Mouse (Mus musculus): ENCODE results near the gene Itpkb. TPM values are rescaled to one million over a fixed set of nuclear protein-coding genes. Genes with fewer than 3 reads are reported as not detected.

Gene Itpkb
- total RNA-seq, 1 experiment: 3.3 TPM

DNA sequence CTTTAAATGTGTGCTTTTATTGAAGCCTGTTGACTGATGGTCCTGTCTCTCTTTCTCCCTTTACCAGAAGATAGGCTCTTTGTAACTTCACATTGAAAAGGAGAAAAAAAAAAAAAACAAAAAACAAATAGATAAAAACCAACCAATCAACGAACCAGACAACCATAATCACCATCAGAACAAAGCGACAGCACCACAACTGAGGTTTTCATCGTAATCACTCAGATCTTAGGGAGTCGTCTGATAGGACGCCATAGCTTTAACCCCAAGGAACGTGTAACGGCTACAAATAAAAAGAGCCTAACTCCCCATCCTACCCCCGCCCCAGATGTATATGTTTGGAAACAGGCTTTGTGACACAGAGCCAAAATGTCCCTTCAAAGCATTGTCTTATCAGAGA is 8.1 kb downstream of the Itpkb start:
- Histone ChIP-seq H3K9me3 (ENCODE audit: control insufficient read depth, insufficient read depth, low read depth, low read length) (no peaks in the 10 kb centered on the region), H3K4me1 (ENCODE audit: control insufficient read depth in 2 of 2, insufficient read depth in 2 of 2, low read length in 2 of 2, poor library complexity in 1 of 2) (no peaks in the 10 kb centered on the region), H3K27ac (ENCODE audit: insufficient read depth, low read depth, low read length, poor library complexity, severe bottlenecking) (no peak overlapping the region), H3K4me3 (ENCODE audit: insufficient read depth in 1 of 2, low read depth in 1 of 2, low read length in 2 of 2, poor library complexity in 1 of 2, severe bottlenecking in 1 of 2) (no peak overlapping the region), H3K36me3 (ENCODE audit: control insufficient read depth, insufficient read depth, low read length, poor library complexity, severe bottlenecking) (no peaks in the 10 kb centered on the region), H3K9ac (ENCODE audit: insufficient read depth, low read depth, low read length, poor library complexity, severe bottlenecking) (no peak overlapping the region)
- in situ Hi-C loops (cut with MboI; ENCODE audit: low sequenced_read_pairs in 2 of 2, unreplicated experiment in 2 of 2): no loop called here
- no peak for DNase-seq (ENCODE audit: low read depth, low spot score)
- TF ChIP-seq ZNF384 (IDR thresholded peaks at IDR 0.05; ENCODE audit: low read depth, low read length) (no peak), ZC3H11A (IDR thresholded peaks at IDR 0.05; ENCODE audit: borderline replicate concordance, low read depth, low read length) (no peak), CHD2 (IDR thresholded peaks at IDR 0.05; ENCODE audit: low read depth, low read length) (no peak), HCFC1 (IDR thresholded peaks at IDR 0.05; ENCODE audit: borderline replicate concordance, insufficient read depth, low read length) (no peak), MAFK (IDR thresholded peaks at IDR 0.05; ENCODE audit: insufficient read depth, low read depth, low read length) (no peak)

- TF ChIP-seq ZC3H11A (IDR thresholded peaks at IDR 0.05; ENCODE audit: borderline replicate concordance, low read depth, low read length) (no peak), CHD2 (IDR thresholded peaks at IDR 0.05; ENCODE audit: low read depth, low read length) (no peak)
- Histone ChIP-seq H3K4me1 (ENCODE audit: control insufficient read depth in 2 of 2, insufficient read depth in 2 of 2, low read length in 2 of 2, poor library complexity in 1 of 2) (no peaks in the 10 kb centered on the region), H3K9me3 (ENCODE audit: control insufficient read depth, insufficient read depth, low read depth, low read length) (no peaks in the 10 kb centered on the region), H3K27ac (ENCODE audit: insufficient read depth, low read depth, low read length, poor library complexity, severe bottlenecking) (no peak overlapping the region), H3K36me3 (ENCODE audit: control insufficient read depth, insufficient read depth, low read length, poor library complexity, severe bottlenecking) (no peaks in the 10 kb centered on the region), H3K4me3 (ENCODE audit: insufficient read depth in 1 of 2, low read depth in 1 of 2, low read length in 2 of 2, poor library complexity in 1 of 2, severe bottlenecking in 1 of 2) (no peak overlapping the region), H3K9ac (ENCODE audit: insufficient read depth, low read depth, low read length, poor library complexity, severe bottlenecking) (no peak overlapping the region)
- DNase-seq (ENCODE audit: low read depth, low spot score): no peak
- in situ Hi-C loops (cut with MboI; ENCODE audit: low sequenced_read_pairs in 2 of 2, unreplicated experiment in 2 of 2): no loop called here
Observed at GRCm38 (mm10) chr1:180339143-180339542, 8.9 kb downstream of the Itpkb start.

GRCm38 (mm10) chr1:180342944-180343343 is 12.7 kb downstream of the Itpkb start:
- Histone ChIP-seq H3K4me3 (ENCODE audit: insufficient read depth in 1 of 2, low read depth in 1 of 2, low read length in 2 of 2, poor library complexity in 1 of 2, severe bottlenecking in 1 of 2) (no peak overlapping the region), H3K9me3 (ENCODE audit: control insufficient read depth, insufficient read depth, low read depth, low read length) (no peaks in the 10 kb centered on the region), H3K36me3 (ENCODE audit: control insufficient read depth, insufficient read depth, low read length, poor library complexity, severe bottlenecking) (no peaks in the 10 kb centered on the region), H3K9ac (ENCODE audit: insufficient read depth, low read depth, low read length, poor library complexity, severe bottlenecking) (no peak overlapping the region), H3K27ac (ENCODE audit: insufficient read depth, low read depth, low read length, poor library complexity, severe bottlenecking) (no peak overlapping the region), H3K4me1 (ENCODE audit: control insufficient read depth in 2 of 2, insufficient read depth in 2 of 2, low read length in 2 of 2, poor library complexity in 1 of 2) (no peaks in the 10 kb centered on the region)
- DNase-seq (ENCODE audit: low read depth, low spot score): no peak
- in situ Hi-C loops (cut with MboI; ENCODE audit: low sequenced_read_pairs in 2 of 2, unreplicated experiment in 2 of 2): no loop called here
- TF ChIP-seq ZC3H11A (IDR thresholded peaks at IDR 0.05; ENCODE audit: borderline replicate concordance, low read depth, low read length): no peak
- no peak for TF ChIP-seq HCFC1 (IDR thresholded peaks at IDR 0.05; ENCODE audit: borderline replicate concordance, insufficient read depth, low read length)
- no peak for TF ChIP-seq MAFK (IDR thresholded peaks at IDR 0.05; ENCODE audit: insufficient read depth, low read depth, low read length)
- no peak for TF ChIP-seq CHD2 (IDR thresholded peaks at IDR 0.05; ENCODE audit: low read depth, low read length)
- no peak for TF ChIP-seq ZNF384 (IDR thresholded peaks at IDR 0.05; ENCODE audit: low read depth, low read length)

GRCm38 (mm10) chr1:180343434-180344210 is 13.3 kb downstream of the Itpkb start:
- no peak for DNase-seq (ENCODE audit: low read depth, low spot score)
- Histone ChIP-seq H3K4me3 (ENCODE audit: insufficient read depth in 1 of 2, low read depth in 1 of 2, low read length in 2 of 2, poor library complexity in 1 of 2, severe bottlenecking in 1 of 2) (no peak overlapping the region), H3K9me3 (ENCODE audit: control insufficient read depth, insufficient read depth, low read depth, low read length) (no peaks in the 10 kb centered on the region), H3K9ac (ENCODE audit: insufficient read depth, low read depth, low read length, poor library complexity, severe bottlenecking) (no peak overlapping the region), H3K27ac (ENCODE audit: insufficient read depth, low read depth, low read length, poor library complexity, severe bottlenecking) (no peak overlapping the region), H3K36me3 (ENCODE audit: control insufficient read depth, insufficient read depth, low read length, poor library complexity, severe bottlenecking) (no peaks in the 10 kb centered on the region), H3K4me1 (ENCODE audit: control insufficient read depth in 2 of 2, insufficient read depth in 2 of 2, low read length in 2 of 2, poor library complexity in 1 of 2) (no peaks in the 10 kb centered on the region)
- no peak for TF ChIP-seq MAFK (IDR thresholded peaks at IDR 0.05; ENCODE audit: insufficient read depth, low read depth, low read length)
- TF ChIP-seq HCFC1 (IDR thresholded peaks at IDR 0.05; ENCODE audit: borderline replicate concordance, insufficient read depth, low read length): no peak
- no peak for TF ChIP-seq ZC3H11A (IDR thresholded peaks at IDR 0.05; ENCODE audit: borderline replicate concordance, low read depth, low read length)
- no peak for TF ChIP-seq CHD2 (IDR thresholded peaks at IDR 0.05; ENCODE audit: low read depth, low read length)
- TF ChIP-seq ZNF384 (IDR thresholded peaks at IDR 0.05; ENCODE audit: low read depth, low read length): no peak
- in situ Hi-C loops (cut with MboI; ENCODE audit: low sequenced_read_pairs in 2 of 2, unreplicated experiment in 2 of 2): no loop called here

DNA sequence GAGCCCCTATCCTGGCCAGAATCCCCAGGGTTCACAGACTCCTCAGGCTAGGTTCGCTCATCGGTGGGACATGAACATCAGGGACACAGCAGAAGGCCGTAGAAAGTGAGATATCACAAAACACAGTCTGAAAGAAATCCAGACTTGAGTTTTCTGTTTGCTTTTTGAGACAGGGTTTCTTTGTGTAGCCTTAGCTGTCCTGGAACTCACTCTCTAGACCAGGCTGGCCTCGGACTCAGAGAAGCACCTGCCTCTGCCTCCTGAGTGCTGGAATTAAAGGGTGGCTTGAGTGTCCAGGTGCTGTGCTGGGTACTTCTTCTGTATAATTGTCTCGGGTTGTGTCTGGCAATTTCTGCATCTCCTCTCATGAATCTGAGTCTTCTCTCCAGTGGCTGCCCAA is 14.8 kb downstream of the Itpkb start:
- H3K4me1 ChIP-seq (ENCODE audit: control insufficient read depth in 2 of 2, insufficient read depth in 2 of 2, low read length in 2 of 2, poor library complexity in 1 of 2): no peaks in the 10 kb centered on the region
- in situ Hi-C loops (cut with MboI; ENCODE audit: low sequenced_read_pairs in 2 of 2, unreplicated experiment in 2 of 2): no loop called here
- no peaks in the 10 kb centered on the region for H3K9me3 ChIP-seq (ENCODE audit: control insufficient read depth, insufficient read depth, low read depth, low read length)
- no peak overlapping the region for H3K27ac ChIP-seq (ENCODE audit: insufficient read depth, low read depth, low read length, poor library complexity, severe bottlenecking)
- no peak overlapping the region for H3K9ac ChIP-seq (ENCODE audit: insufficient read depth, low read depth, low read length, poor library complexity, severe bottlenecking)
- no peak for DNase-seq (ENCODE audit: low read depth, low spot score)
- no peaks in the 10 kb centered on the region for H3K36me3 ChIP-seq (ENCODE audit: control insufficient read depth, insufficient read depth, low read length, poor library complexity, severe bottlenecking)
- no peak for TF ChIP-seq ZNF384 (IDR thresholded peaks at IDR 0.05; ENCODE audit: low read depth, low read length)
- TF ChIP-seq HCFC1 (IDR thresholded peaks at IDR 0.05; ENCODE audit: borderline replicate concordance, insufficient read depth, low read length): no peak
- no peak for TF ChIP-seq MAFK (IDR thresholded peaks at IDR 0.05; ENCODE audit: insufficient read depth, low read depth, low read length)
- TF ChIP-seq ZC3H11A (IDR thresholded peaks at IDR 0.05; ENCODE audit: borderline replicate concordance, low read depth, low read length): no peak
- no peak for TF ChIP-seq CHD2 (IDR thresholded peaks at IDR 0.05; ENCODE audit: low read depth, low read length)
- H3K4me3 ChIP-seq (ENCODE audit: insufficient read depth in 1 of 2, low read depth in 1 of 2, low read length in 2 of 2, poor library complexity in 1 of 2, severe bottlenecking in 1 of 2): no peak overlapping the region
